Mouse (Mus musculus) embryonic fibroblast, embryonic 13.5 days (primary cell): ENCODE measurements around the gene Ppfibp1. TPM values are rescaled to one million over a fixed set of nuclear protein-coding genes. Genes with fewer than 3 reads are reported as not detected.
A peak's percentile ranks its signal among the peaks of the same experiment; 100 is the strongest.

Experiments
- H3K27ac ChIP-seq: 2 replicates; pipeline ENCODE4 v1.5.1; 2012; ENCODE audit warnings: low read length, control low read depth, inconsistent platforms; ENCODE audit not compliant: insufficient read depth
- H3K4me1 ChIP-seq: 2 replicates; pipeline ENCODE4 v1.6.1; 2011; ENCODE audit warnings: low read length; ENCODE audit not compliant: control insufficient read depth, insufficient read depth
- H3K4me3 ChIP-seq: 2 replicates; pipeline ENCODE4 v1.5.1; 2011; ENCODE audit warnings: mild to moderate bottlenecking, control low read depth, low read length; ENCODE audit not compliant: insufficient read depth
- CTCF ChIP-seq: IDR thresholded peaks from 2 replicates; pipeline ENCODE4 v1.5.1; 2011; ENCODE audit warnings: mild to moderate bottlenecking, control low read depth, low read length, moderate library complexity, borderline replicate concordance; ENCODE audit not compliant: insufficient read depth
- POLR2A ChIP-seq: IDR thresholded peaks from 2 replicates; pipeline ENCODE4 v1.6.1; 2011; ENCODE audit warnings: low read depth, mild to moderate bottlenecking, control low read depth, low read length, moderate library complexity
- polyA plus RNA-seq: library from polyadenylated mRNA; stranded (reverse); fragments of >200 nt; gene quantifications from 2 replicates; pipeline ENCODE4 v1.2.4, GENCODE M21; 2011; ENCODE audit warnings: low read depth; ENCODE audit not compliant: missing spikeins, insufficient read length

The Ppfibp1 gene
- polyA plus RNA-seq, 1 experiment: 196 TPM

- Histone ChIP-seq H3K4me1 (no peaks in the 10 kb centered on the region), H3K27ac (no peak overlapping the region), H3K4me3 (no peak overlapping the region)
- TF ChIP-seq CTCF (no peak), POLR2A (no peak)
Measured at GRCm38 (mm10) chr6:146999755-147000154, 111.5 kb downstream of the Ppfibp1 start.

GRCm38 (mm10) chr6:147008148-147008547 is 119.9 kb downstream of the Ppfibp1 start:
- TF ChIP-seq CTCF: peak; percentile 43; the same call in 1 of the 2 replicates
- TF ChIP-seq POLR2A: no peak
- H3K27ac ChIP-seq: no peak overlapping the region
- H3K4me1 ChIP-seq: peaks cover 3% of the 10 kb centered on the region; the same call in 1 of the 2 replicates
- H3K4me3 ChIP-seq: no peak overlapping the region

- no peak for TF ChIP-seq POLR2A
- no peak for TF ChIP-seq CTCF
- Histone ChIP-seq H3K4me1 (peaks cover 3% of the 10 kb centered on the region; the same call in 1 of the 2 replicates), H3K4me3 (no peak overlapping the region), H3K27ac (peak overlapping the region; percentile 62)
Measured at GRCm38 (mm10) chr6:147010358-147010757, 122.1 kb downstream of the Ppfibp1 start.

- TF ChIP-seq POLR2A (no peak), CTCF (no peak)
- no peak overlapping the region for H3K4me3 ChIP-seq
- peaks cover 3% of the 10 kb centered on the region; the same call in 1 of the 2 replicates for H3K4me1 ChIP-seq
- H3K27ac ChIP-seq: peak overlapping the region; percentile 62; the same call in 1 of the 2 replicates
Measured at GRCm38 (mm10) chr6:147010811-147011520, 122.7 kb downstream of the Ppfibp1 start.

GRCm38 (mm10) chr6:147011555-147011954 is 123.3 kb downstream of the Ppfibp1 start:
- peaks cover 3% of the 10 kb centered on the region; the same call in 1 of the 2 replicates for H3K4me1 ChIP-seq
- TF ChIP-seq CTCF (no peak), POLR2A (no peak)
- H3K27ac ChIP-seq: no peak overlapping the region; the same call in 1 of the 2 replicates
- H3K4me3 ChIP-seq: no peak overlapping the region

GRCm38 (mm10) chr6:147011977-147012376 is 123.7 kb downstream of the Ppfibp1 start:
- no peak for TF ChIP-seq CTCF
- no peak for TF ChIP-seq POLR2A
- no peak overlapping the region for H3K27ac ChIP-seq
- peaks cover 3% of the 10 kb centered on the region; the same call in 1 of the 2 replicates for H3K4me1 ChIP-seq
- no peak overlapping the region for H3K4me3 ChIP-seq

GRCm38 (mm10) chr6:147013546-147013945 is 125.3 kb downstream of the Ppfibp1 start:
- Histone ChIP-seq H3K4me3 (no peak overlapping the region), H3K4me1 (peaks cover 3% of the 10 kb centered on the region; the same call in 1 of the 2 replicates), H3K27ac (no peak overlapping the region)
- no peak for TF ChIP-seq CTCF

GRCm38 (mm10) chr6:147017906-147018305 is 129.6 kb downstream of the Ppfibp1 start:
- no peak overlapping the region for H3K27ac ChIP-seq
- TF ChIP-seq POLR2A (no peak), CTCF (no peak)
- H3K4me3 ChIP-seq: no peak overlapping the region
- no peaks in the 10 kb centered on the region for H3K4me1 ChIP-seq

- no peak for TF ChIP-seq CTCF
- TF ChIP-seq POLR2A: no peak
- Histone ChIP-seq H3K4me1 (no peaks in the 10 kb centered on the region), H3K4me3 (no peak overlapping the region), H3K27ac (no peak overlapping the region)
Measured at GRCm38 (mm10) chr6:147018364-147018763, 130.1 kb downstream of the Ppfibp1 start.

- no peak for TF ChIP-seq CTCF
- no peak for TF ChIP-seq POLR2A
- H3K4me1 ChIP-seq: no peaks in the 10 kb centered on the region
- no peak overlapping the region for H3K4me3 ChIP-seq
- H3K27ac ChIP-seq: no peak overlapping the region
Measured at GRCm38 (mm10) chr6:147021181-147021580, 132.9 kb downstream of the Ppfibp1 start.
